Mouse (Mus musculus): ENCODE measurements around the gene Tbc1d9. TPM values are rescaled to one million over a fixed set of nuclear protein-coding genes. Genes with fewer than 3 reads are reported as not detected.

Gene Tbc1d9
- polyA plus RNA-seq, 1 experiment = 3.6 TPM

DNA sequence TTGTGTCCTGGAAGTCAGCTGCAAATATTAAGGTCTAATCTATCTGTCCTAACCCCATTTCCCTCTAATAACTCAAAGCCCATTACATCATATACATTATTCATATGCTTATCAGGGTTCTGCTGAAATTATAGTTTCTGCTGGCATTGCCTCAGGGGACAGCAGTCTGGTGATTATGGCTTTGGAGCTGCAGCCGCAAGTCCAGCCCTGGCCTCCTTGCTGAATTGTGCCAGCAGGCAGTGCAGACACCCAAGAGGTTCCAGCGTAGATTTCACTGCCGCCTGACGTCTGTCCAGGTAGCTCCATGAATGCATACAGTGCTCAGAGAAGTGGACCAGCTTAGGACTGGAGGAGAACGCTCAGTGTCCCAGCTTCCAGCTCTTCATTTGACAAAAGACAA is 17.6 kb downstream of the Tbc1d9 start:
- no peak for TF ChIP-seq POLR2A (IDR thresholded peaks at IDR 0.05; ENCODE audit: borderline replicate concordance, control insufficient read depth, low read depth, low read length)
- TF ChIP-seq CTCF (IDR thresholded peaks at IDR 0.05; ENCODE audit: control insufficient read depth, insufficient read depth, low read length) = no peak
- H3K4me1 ChIP-seq (ENCODE audit: control insufficient read depth, insufficient read depth, low read length) = no peaks in the 10 kb centered on the region
- 87% methylated on average over 5 of the region's 5 CpGs for WGBS
- no peak overlapping the region for H3K27ac ChIP-seq (ENCODE audit: control insufficient read depth, insufficient read depth, low read depth, low read length, poor library complexity)
- no peak overlapping the region for H3K4me3 ChIP-seq (replicated peaks; ENCODE audit: control insufficient read depth, low read depth, low read length)

DNA sequence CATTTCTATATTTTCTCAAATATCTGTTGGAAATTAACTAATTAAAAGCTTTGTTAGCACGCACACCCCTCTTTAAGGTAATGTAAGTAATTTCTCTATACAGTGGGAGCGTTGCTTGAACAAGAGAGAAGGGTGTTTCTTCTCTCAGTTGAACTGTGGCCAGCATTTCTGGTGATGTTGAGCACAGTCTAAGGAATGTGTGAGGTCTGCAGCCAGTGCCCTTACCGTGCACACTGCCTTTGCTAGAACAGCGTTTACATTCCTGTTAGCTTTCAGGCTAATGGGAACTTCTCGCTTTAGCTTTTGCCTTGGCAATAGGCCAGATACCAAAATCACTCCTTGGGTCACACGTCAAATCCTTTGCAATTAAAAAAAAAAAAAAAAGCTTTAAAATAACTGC is 21.2 kb downstream of the Tbc1d9 start:
- WGBS = 62% methylated on average over 6 of the region's 6 CpGs
- no peak overlapping the region for H3K27ac ChIP-seq (ENCODE audit: control insufficient read depth, insufficient read depth, low read depth, low read length, poor library complexity)
- H3K4me3 ChIP-seq (replicated peaks; ENCODE audit: control insufficient read depth, low read depth, low read length) = no peak overlapping the region
- no peak for TF ChIP-seq POLR2A (IDR thresholded peaks at IDR 0.05; ENCODE audit: borderline replicate concordance, control insufficient read depth, low read depth, low read length)
- no peak for TF ChIP-seq CTCF (IDR thresholded peaks at IDR 0.05; ENCODE audit: control insufficient read depth, insufficient read depth, low read length)
- H3K4me1 ChIP-seq (ENCODE audit: control insufficient read depth, insufficient read depth, low read length) = no peaks in the 10 kb centered on the region

DNA sequence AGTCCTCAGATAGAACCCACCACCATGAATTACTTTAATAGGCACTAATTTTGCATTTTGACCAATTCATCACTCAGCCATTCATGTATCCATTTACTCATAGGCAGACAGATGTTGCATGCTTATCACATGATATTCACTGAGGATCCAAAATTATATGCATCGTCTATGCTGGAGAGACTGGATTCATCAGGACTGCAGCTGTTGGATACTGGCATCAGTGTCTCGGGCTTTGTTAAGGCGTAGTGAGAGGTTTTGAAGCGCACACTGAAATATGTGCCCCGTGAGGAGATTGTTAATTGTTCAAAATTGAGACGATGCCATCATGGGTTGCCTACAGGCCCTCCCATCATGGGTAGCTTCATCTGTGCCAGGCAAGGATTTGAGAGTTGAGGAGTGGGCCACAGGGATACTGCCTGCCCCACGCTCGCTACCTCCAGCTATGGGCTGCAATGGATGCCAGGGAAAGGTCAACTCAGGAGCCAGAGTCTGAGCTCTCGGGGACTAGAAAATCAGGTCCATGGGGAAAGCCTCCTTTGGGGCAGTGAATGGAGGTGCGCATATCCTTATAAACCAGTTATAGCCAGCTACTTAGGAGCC is 22.3 kb downstream of the Tbc1d9 start:
- no peak overlapping the region for H3K27ac ChIP-seq (ENCODE audit: control insufficient read depth, insufficient read depth, low read depth, low read length, poor library complexity)
- H3K4me3 ChIP-seq (replicated peaks; ENCODE audit: control insufficient read depth, low read depth, low read length) = no peak overlapping the region
- H3K4me1 ChIP-seq (ENCODE audit: control insufficient read depth, insufficient read depth, low read length) = no peaks in the 10 kb centered on the region
- 86% methylated on average over 10 of the region's 10 CpGs for WGBS
- TF ChIP-seq CTCF (IDR thresholded peaks at IDR 0.05; ENCODE audit: control insufficient read depth, insufficient read depth, low read length) = no peak
- TF ChIP-seq POLR2A (IDR thresholded peaks at IDR 0.05; ENCODE audit: borderline replicate concordance, control insufficient read depth, low read depth, low read length) = no peak

DNA sequence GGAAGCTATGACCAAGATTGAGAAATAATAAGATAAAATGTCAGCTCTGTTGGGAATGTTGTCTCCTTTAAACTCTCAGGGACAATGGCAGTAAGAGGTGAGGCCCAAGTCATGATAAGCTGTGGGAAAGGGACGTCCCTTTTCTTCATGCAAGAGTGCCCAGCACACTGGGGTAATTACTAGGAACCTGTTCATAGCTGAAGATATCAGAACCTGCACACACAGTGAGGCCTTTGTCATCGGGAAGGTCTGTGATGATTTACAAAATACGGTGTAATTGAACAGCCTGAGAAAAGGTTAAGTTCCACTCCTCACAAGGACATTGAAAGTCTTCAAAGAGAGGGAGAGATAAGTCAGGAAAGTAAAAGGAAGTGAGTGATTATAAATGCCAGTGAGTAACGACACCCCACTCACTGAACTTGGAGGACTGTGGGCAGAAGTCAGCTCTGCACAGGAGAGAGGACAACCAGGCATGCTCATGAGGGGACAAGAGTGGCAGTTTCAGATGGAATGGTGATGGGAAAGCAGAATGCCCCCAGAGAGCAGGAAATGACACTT is 24.5 kb downstream of the Tbc1d9 start:
- TF ChIP-seq CTCF (IDR thresholded peaks at IDR 0.05; ENCODE audit: control insufficient read depth, insufficient read depth, low read length) (no peak), POLR2A (IDR thresholded peaks at IDR 0.05; ENCODE audit: borderline replicate concordance, control insufficient read depth, low read depth, low read length) (no peak)
- H3K27ac ChIP-seq (ENCODE audit: control insufficient read depth, insufficient read depth, low read depth, low read length, poor library complexity) = no peak overlapping the region
- 63% methylated on average over 4 of the region's 4 CpGs for WGBS
- H3K4me1 ChIP-seq (ENCODE audit: control insufficient read depth, insufficient read depth, low read length) = no peaks in the 10 kb centered on the region
- no peak overlapping the region for H3K4me3 ChIP-seq (replicated peaks; ENCODE audit: control insufficient read depth, low read depth, low read length)

DNA sequence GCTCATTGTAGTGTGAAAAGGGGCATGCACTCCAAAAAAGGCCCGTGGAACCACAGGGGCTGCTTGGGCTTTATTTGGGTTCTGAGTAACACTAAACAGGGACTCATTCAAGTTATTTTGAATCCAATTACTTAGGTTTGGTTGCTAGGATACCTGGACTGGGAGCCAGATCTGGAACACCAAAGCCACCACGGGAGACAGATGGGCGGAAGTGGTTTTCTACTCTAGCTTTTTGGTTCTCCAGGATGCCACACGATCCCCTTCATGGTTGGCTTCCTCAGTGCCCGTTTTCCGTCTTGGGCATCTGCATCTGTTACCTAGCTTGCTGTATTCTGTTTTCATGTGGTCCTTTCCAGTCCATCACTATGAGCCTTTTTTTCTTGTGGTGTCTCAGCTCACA is 30.9 kb downstream of the Tbc1d9 start:
- TF ChIP-seq CTCF (IDR thresholded peaks at IDR 0.05; ENCODE audit: control insufficient read depth, insufficient read depth, low read length) = no peak
- no peak for TF ChIP-seq POLR2A (IDR thresholded peaks at IDR 0.05; ENCODE audit: borderline replicate concordance, control insufficient read depth, low read depth, low read length)
- Histone ChIP-seq H3K27ac (ENCODE audit: control insufficient read depth, insufficient read depth, low read depth, low read length, poor library complexity) (no peak overlapping the region), H3K4me1 (ENCODE audit: control insufficient read depth, insufficient read depth, low read length) (no peaks in the 10 kb centered on the region; the same call in 1 of the 2 replicates), H3K4me3 (replicated peaks; ENCODE audit: control insufficient read depth, low read depth, low read length) (no peak overlapping the region)
- WGBS = 69% methylated on average over 6 of the region's 6 CpGs

DNA sequence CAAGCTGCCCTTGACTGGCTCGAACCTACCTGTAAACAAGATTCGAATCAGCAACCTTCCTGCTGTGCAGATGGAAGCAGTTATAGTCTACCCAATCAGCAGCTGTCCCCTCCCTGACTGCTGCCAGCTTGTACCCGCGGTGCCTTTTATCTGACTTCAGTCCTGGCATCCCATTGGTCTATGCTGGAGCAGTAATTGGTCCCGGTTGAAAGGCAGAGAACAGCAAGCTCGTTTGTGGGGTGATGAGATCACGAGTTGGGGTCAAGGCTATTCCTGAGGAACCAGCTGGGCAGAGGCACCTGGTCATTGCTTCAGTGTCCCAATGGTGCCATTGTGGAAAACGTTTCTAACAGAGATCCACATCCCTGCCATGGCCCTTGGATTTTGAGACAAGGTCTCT is 34.6 kb downstream of the Tbc1d9 start:
- no peaks in the 10 kb centered on the region; the same call in 1 of the 2 replicates for H3K4me1 ChIP-seq (ENCODE audit: control insufficient read depth, insufficient read depth, low read length)
- no peak overlapping the region for H3K4me3 ChIP-seq (replicated peaks; ENCODE audit: control insufficient read depth, low read depth, low read length)
- no peak overlapping the region for H3K27ac ChIP-seq (ENCODE audit: control insufficient read depth, insufficient read depth, low read depth, low read length, poor library complexity)
- 73% methylated on average over 8 of the region's 8 CpGs for WGBS
- TF ChIP-seq POLR2A (IDR thresholded peaks at IDR 0.05; ENCODE audit: borderline replicate concordance, control insufficient read depth, low read depth, low read length) (no peak), CTCF (IDR thresholded peaks at IDR 0.05; ENCODE audit: control insufficient read depth, insufficient read depth, low read length) (no peak)

DNA sequence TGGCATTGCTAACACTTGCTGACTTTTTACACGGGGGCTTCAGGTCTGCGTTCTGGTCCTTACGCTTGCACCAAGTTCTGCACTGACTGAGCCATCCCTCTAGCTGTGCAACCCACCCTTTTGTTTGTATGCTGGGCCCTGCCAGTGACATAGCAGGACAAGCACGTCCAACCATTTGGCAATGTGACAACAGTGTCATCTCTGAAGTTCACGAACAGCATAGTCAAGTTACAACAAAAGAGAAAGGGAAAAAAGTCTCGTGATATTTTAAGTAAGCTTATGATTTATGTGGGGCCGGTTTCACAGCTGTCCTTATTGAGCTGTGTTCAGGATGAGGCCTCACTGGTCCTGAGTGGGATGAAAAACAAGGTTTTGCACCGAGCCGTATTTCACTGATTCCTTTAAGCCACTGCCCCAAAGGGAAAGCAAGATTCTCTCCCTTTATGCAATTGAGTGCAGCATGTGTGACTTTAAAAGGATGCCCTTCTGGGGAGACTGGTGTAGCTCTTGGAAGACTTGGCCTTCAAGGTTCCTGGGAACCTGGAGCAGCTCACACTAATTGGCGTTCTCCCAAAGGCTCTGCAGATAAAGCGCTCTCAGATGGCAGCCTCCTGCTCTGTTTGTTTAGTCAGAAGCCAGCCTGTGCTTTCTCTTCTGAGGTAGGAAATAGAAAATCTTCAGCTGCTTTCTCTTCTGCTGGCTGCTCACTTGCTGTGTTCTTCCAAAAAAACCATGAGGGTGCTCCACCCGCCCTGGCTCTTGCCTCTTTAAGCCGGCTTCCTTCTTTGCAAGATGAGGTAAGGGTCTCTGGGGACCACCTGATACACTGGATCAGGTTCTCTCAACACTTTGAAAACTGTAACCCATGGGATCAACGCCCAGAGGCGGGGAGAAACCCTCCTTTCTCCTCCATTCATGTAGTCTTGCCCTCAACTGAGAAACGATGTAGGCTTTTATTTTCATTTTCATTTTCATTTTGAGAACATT is 35.3 kb downstream of the Tbc1d9 start:
- H3K4me3 ChIP-seq (replicated peaks; ENCODE audit: control insufficient read depth, low read depth, low read length) = peak overlapping the region; percentile 12
- WGBS = 38% methylated on average over 16 of the region's 16 CpGs
- 0 out of 2 replicates have a peak overlapping the region, but pooled peaks have one; percentile 29 for H3K27ac ChIP-seq (ENCODE audit: control insufficient read depth, insufficient read depth, low read depth, low read length, poor library complexity)
- TF ChIP-seq POLR2A (IDR thresholded peaks at IDR 0.05; ENCODE audit: borderline replicate concordance, control insufficient read depth, low read depth, low read length) = no peak
- TF ChIP-seq CTCF (IDR thresholded peaks at IDR 0.05; ENCODE audit: control insufficient read depth, insufficient read depth, low read length) = no peak
- no peaks in the 10 kb centered on the region; the same call in 1 of the 2 replicates for H3K4me1 ChIP-seq (ENCODE audit: control insufficient read depth, insufficient read depth, low read length)

DNA sequence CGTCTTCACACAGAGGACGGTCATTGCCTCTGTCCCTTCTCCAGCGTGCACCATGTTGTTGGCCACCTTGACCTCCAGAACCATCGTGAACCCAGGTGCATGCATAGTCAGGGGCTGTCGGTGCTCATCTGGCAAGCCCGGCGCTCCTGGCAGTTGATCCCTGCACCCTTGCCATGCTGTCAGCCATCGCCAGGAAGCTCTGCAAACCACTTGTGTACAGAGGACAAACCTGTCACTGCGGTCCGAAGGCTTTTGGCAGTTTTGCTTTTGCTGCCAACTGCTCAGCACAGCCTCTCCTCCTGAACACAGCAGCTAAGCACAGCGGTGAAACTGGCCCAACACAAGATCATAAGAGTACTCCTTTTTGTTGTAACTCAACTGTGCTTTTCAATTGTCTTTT is 37.8 kb downstream of the Tbc1d9 start:
- TF ChIP-seq CTCF (IDR thresholded peaks at IDR 0.05; ENCODE audit: control insufficient read depth, insufficient read depth, low read length) (no peak), POLR2A (IDR thresholded peaks at IDR 0.05; ENCODE audit: borderline replicate concordance, control insufficient read depth, low read depth, low read length) (no peak)
- 52% methylated on average over 11 of the region's 11 CpGs for WGBS
- Histone ChIP-seq H3K27ac (ENCODE audit: control insufficient read depth, insufficient read depth, low read depth, low read length, poor library complexity) (no peak overlapping the region), H3K4me1 (ENCODE audit: control insufficient read depth, insufficient read depth, low read length) (no peaks in the 10 kb centered on the region; the same call in 1 of the 2 replicates), H3K4me3 (replicated peaks; ENCODE audit: control insufficient read depth, low read depth, low read length) (no peak overlapping the region)

All from bone marrow, adult 2 months (tissue).